12 mouse cellular contexts compared by ENCODE assay signal in the genomic region with DNA sequence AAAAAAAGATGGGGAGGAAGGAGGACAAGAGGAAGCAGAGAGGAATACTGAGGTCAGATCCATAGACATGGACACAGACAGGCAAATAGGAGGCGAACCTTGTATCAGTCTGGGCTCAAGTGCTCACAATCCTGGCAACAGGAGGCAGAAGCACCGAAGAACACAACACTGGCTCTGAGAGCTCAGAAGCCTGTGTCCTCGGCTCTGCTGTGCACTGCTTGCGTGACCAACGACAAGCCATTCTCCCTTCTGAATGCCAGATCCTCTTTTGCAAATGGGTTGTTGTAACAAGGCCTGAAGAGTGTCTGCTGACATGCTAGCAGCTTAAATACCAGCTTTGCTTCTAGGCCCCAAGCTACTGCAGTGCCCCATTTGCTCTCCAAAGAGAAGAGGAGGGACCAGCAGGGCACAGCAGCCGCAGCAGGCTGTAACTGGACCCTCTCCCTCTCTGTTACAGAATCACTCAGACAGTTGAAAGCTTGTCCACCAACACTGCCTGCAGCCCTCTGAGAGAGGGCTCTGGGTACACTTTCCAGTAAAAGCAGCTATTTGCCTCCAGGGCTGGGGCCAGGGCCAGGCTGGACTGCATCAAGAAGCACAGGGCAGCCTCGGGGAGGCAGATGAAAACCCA. TPM values are rescaled to one million over a fixed set of nuclear protein-coding genes. Genes with fewer than 3 reads are reported as not detected.
DNase-seq lines count a peak whose midpoint lies in the region; ATAC-seq and TF ChIP-seq lines count a peak whose summit lies in the region.
"Had no signal": no experiment of that assay in that cellular context is flagged by ENCODE, and none has a peak within 500 bp of the region (broad histone marks: within the 10 kb centered on the region; RNA-seq: fewer than 3 reads in every experiment).

No protein-coding gene starts in this region.

- DNase-seq in heart, embryonic 10.5 days (ENCODE audit: low spot score), result no peak
- no peak for DNase-seq in heart, adult 9 months (ENCODE audit: low spot score in 2 of 2)
- DNase-seq in lung, embryonic 14.5 days, result peak; percentile 64
- DNase-seq in lung, postnatal 14 days, result no peak
- peak; percentile 26 for DNase-seq in retina, postnatal 1 day
- DNase-seq in frontal cortex, postnatal 25 days (ENCODE audit: low spot score in 2 of 2), result no peak
- no peak for DNase-seq in left cerebral cortex, postnatal 25 days (ENCODE audit: low spot score in 2 of 2)
- DNase-seq: right cerebral cortex, postnatal 25 days had no signal

- 0 out of 2 replicates have a peak overlapping the region, but pooled peaks have one; percentile 2 for H3K4me3 ChIP-seq in heart, embryonic 10.5 days
- H3K4me3 ChIP-seq in lung, embryonic 14.5 days (ENCODE audit: low read depth, low read length), result no peak overlapping the region
- no peak overlapping the region for H3K4me3 ChIP-seq in embryonic facial prominence, embryonic 12.5 days
- H3K4me3 ChIP-seq: myocyte had no signal

- H3K9me3 ChIP-seq in heart, embryonic 10.5 days, result no peaks in the 10 kb centered on the region
- H3K9me3 ChIP-seq in lung, embryonic 14.5 days (ENCODE audit: low read depth, low read length), result no peaks in the 10 kb centered on the region
- no peaks in the 10 kb centered on the region for H3K9me3 ChIP-seq in embryonic facial prominence, embryonic 12.5 days

- no peak overlapping the region for H3K9ac ChIP-seq in lung, embryonic 14.5 days
- no peak overlapping the region for H3K9ac ChIP-seq in embryonic facial prominence, embryonic 12.5 days

- no peaks in the 10 kb centered on the region for H3K36me3 ChIP-seq in heart, embryonic 10.5 days
- H3K36me3 ChIP-seq in lung, embryonic 14.5 days (ENCODE audit: insufficient read depth), result no peaks in the 10 kb centered on the region
- no peaks in the 10 kb centered on the region for H3K36me3 ChIP-seq in embryonic facial prominence, embryonic 12.5 days

- no peak for TF ChIP-seq CTCF in lung, embryonic 14.5 days (IDR thresholded peaks at IDR 0.05; ENCODE audit: low read depth)

- H3K27me3 ChIP-seq in heart, embryonic 10.5 days (ENCODE audit: insufficient read depth, poor library complexity, severe bottlenecking), result 0 out of 2 replicates have a peak, but pooled peaks cover 8% of the 10 kb centered on the region
- H3K27me3 ChIP-seq in lung, embryonic 14.5 days (ENCODE audit: insufficient read depth, low read length), result no peaks in the 10 kb centered on the region
- no peaks in the 10 kb centered on the region for H3K27me3 ChIP-seq in embryonic facial prominence, embryonic 12.5 days

- WGBS in heart, embryonic 10.5 days, result 37% methylated on average over 7 of the region's 7 CpGs
- WGBS in lung, embryonic 14.5 days, result 35% methylated on average over 7 of the region's 7 CpGs
- 38% methylated on average over 7 of the region's 7 CpGs for WGBS in embryonic facial prominence, embryonic 12.5 days

- H3K4me1 ChIP-seq in heart, embryonic 10.5 days, result peaks cover 35% of the 10 kb centered on the region
- peaks cover 20% of the 10 kb centered on the region for H3K4me1 ChIP-seq in lung, embryonic 14.5 days (ENCODE audit: insufficient read depth)
- peaks cover 31% of the 10 kb centered on the region for H3K4me1 ChIP-seq in embryonic facial prominence, embryonic 12.5 days

- peak overlapping the region; percentile 76 for H3K27ac ChIP-seq in heart, embryonic 10.5 days
- H3K27ac ChIP-seq in lung, embryonic 14.5 days (ENCODE audit: low read depth), result peak overlapping the region; percentile 33; the same call in 1 of the 2 replicates
- peak overlapping the region; percentile 61 for H3K27ac ChIP-seq in embryonic facial prominence, embryonic 12.5 days
- H3K27ac ChIP-seq: macrophage had no signal

- intact Hi-C loops in left cerebral cortex, postnatal 25 days (cut with DNase I), result no loop called here

- no peak overlapping the region for H3K4me2 ChIP-seq in lung, embryonic 14.5 days
- H3K4me2 ChIP-seq in embryonic facial prominence, embryonic 12.5 days (replicated peaks), result no peak overlapping the region

- peak; percentile 58 for ATAC-seq in lung, embryonic 14.5 days (ENCODE audit: insufficient read depth)
- ATAC-seq in embryonic facial prominence, embryonic 12.5 days (ENCODE audit: insufficient number of reproducible peaks, insufficient read depth, low FRiP score, low TSS enrichment), result no peak

RNA-seq across cellular contexts. Expression of gene Il16, which starts 5.7 kb away (rescaled TPM):
- polyA plus RNA-seq in heart, embryonic 10.5 days (2016; fragmentation: Nextera tagmentation; extraction: Ambion mirVana), result 1.7 and 2.0 TPM in 2 replicates
- 2.3 and 2.8 TPM in 2 replicates for polyA plus RNA-seq in lung, embryonic 14.5 days (2014; fragmentation: Nextera tagmentation; extraction: Ambion mirVana)
- 3.1 and 3.7 TPM in 2 replicates for polyA plus RNA-seq in embryonic facial prominence, embryonic 12.5 days (2016; fragmentation: Nextera tagmentation; extraction: Ambion mirVana)
- total RNA-seq in left cerebral cortex, postnatal 25 days (2021), result 1 to 10 TPM; 1.9 to 2.7 TPM

RNA-seq across cellular contexts. Expression of gene Cfap161, which starts 54.9 kb away (rescaled TPM):
- polyA plus RNA-seq in heart, embryonic 10.5 days (2016; fragmentation: Nextera tagmentation; extraction: Ambion mirVana), result 1.1 and 3.7 TPM in 2 replicates
- polyA plus RNA-seq in lung, embryonic 14.5 days (2014; fragmentation: Nextera tagmentation; extraction: Ambion mirVana), result 0.13 and 0.22 TPM in 2 replicates
- 0.36 and 1.0 TPM in 2 replicates for polyA plus RNA-seq in embryonic facial prominence, embryonic 12.5 days (2016; fragmentation: Nextera tagmentation; extraction: Ambion mirVana)
- total RNA-seq in left cerebral cortex, postnatal 25 days (2021), result under 1 TPM; 0.25 to 0.80 TPM
- total RNA-seq: hematopoietic stem cell, adult 5-6 weeks had no signal

Comparison
In these comparisons a context has a peak if more than half of its experiments do, and no peak if none do; other contexts are left out.
1. DNase-seq: peak in lung, embryonic 14.5 days (single experiment) and retina, postnatal 1 day (single experiment); none in heart, embryonic 10.5 days (single experiment), heart, adult 9 months (0 of 2), lung, postnatal 14 days (single experiment), frontal cortex, postnatal 25 days (0 of 2) and left cerebral cortex, postnatal 25 days (0 of 2).
2. Peak in every context shown above with its lines, with median percentiles within 50 percentile points of each other: H3K27ac ChIP-seq.